Mouse (Mus musculus): ENCODE measurements at regions not wholly inside any gene's neighbourhood (a gene's known extent, or its start where the extent isn't known, plus 50 kb on each side); places are given as distances from the start of the nearest gene placed in this dataset.
A peak's percentile ranks its signal among the peaks of the same experiment; 100 is the strongest.

- DNase-seq (ENCODE audit: low read depth, low spot score) = no peak
Observed at GRCm38 (mm10) chr2:55687345-55687744, 251.6 kb downstream of the Kcnj3 start.

- peak; percentile 74 for DNase-seq (ENCODE audit: low read depth, low spot score)
Observed at GRCm38 (mm10) chr2:55692902-55693870, 257.4 kb downstream of the Kcnj3 start.

GRCm38 (mm10) chr2:55699705-55700104 lies 263.9 kb downstream of the Kcnj3 start:
- no peak for DNase-seq (ENCODE audit: low read depth, low spot score)

Measured in brain, embryonic 18.5 days (tissue).